Mouse (Mus musculus) brain, embryonic 14.5 days (tissue): ENCODE measurements around the gene Ampd3.

Experiments used
- CTCF ChIP-seq: fragments of 200-500 bp; IDR thresholded peaks from 2 replicates; pipeline ENCODE4 v1.5.1; 2012; ENCODE audit warnings: inconsistent platforms, mild to moderate bottlenecking, moderate library complexity, borderline replicate concordance; ENCODE audit not compliant: insufficient read depth, insufficient read length; ENCODE audit errors: extremely low read depth
- POLR2A ChIP-seq: fragments of 200-500 bp; IDR thresholded peaks from 2 replicates; pipeline ENCODE4 v1.6.1; 2012; ENCODE audit warnings: mild to moderate bottlenecking, inconsistent platforms, borderline replicate concordance; ENCODE audit not compliant: poor library complexity, insufficient read depth, insufficient read length, severe bottlenecking; ENCODE audit errors: extremely low read depth

GRCm38 (mm10) chr7:110777146-110778001 is 9.4 kb downstream of the Ampd3 start:
- TF ChIP-seq POLR2A (no peak), CTCF (no peak)
